ENCODE assay signal across 19 mouse cellular contexts in genomic region chr11:119788488-119788887, GRCm38 (mm10).
DNase-seq lines count a peak whose midpoint lies in the region; ATAC-seq and TF ChIP-seq lines count a peak whose summit lies in the region.
"Had no signal": no experiment of that assay in that cellular context is flagged by ENCODE, and none has a peak within 500 bp of the region (broad histone marks: within the 10 kb centered on the region; RNA-seq: fewer than 3 reads in every experiment).

No protein-coding gene starts in this region.

- intact Hi-C loops in heart, postnatal 10 days (cut with DNase I): no loop called here

- 58% methylated on average over 7 of the region's 7 CpGs for WGBS in forebrain, embryonic 12.5 days
- WGBS in forebrain, embryonic 11.5 days: 80% methylated on average over 7 of the region's 7 CpGs
- 45% methylated on average over 7 of the region's 7 CpGs for WGBS in neural tube, embryonic 13.5 days
- 48% methylated on average over 7 of the region's 7 CpGs for WGBS in midbrain, embryonic 13.5 days
- 42% methylated on average over 7 of the region's 7 CpGs for WGBS in olfactory bulb, adult 2 months
- WGBS in heart, embryonic 10.5 days: 87% methylated on average over 7 of the region's 7 CpGs

- no peak overlapping the region for H3K9ac ChIP-seq in forebrain, embryonic 12.5 days
- H3K9ac ChIP-seq in forebrain, embryonic 11.5 days (ENCODE audit: low read length): no peak overlapping the region
- H3K9ac ChIP-seq in neural tube, embryonic 13.5 days: peak overlapping the region; percentile 31; the same call in 1 of the 2 replicates
- H3K9ac ChIP-seq in midbrain, embryonic 13.5 days (replicated peaks): no peak overlapping the region
- H3K9ac ChIP-seq: embryonic facial prominence, embryonic 12.5 days; liver, embryonic 14.5 days had no signal

- H3K4me2 ChIP-seq in forebrain, embryonic 12.5 days: no peak overlapping the region
- H3K4me2 ChIP-seq in forebrain, embryonic 11.5 days (ENCODE audit: low read depth, low read length, severe bottlenecking): no peak overlapping the region
- H3K4me2 ChIP-seq in neural tube, embryonic 13.5 days: no peak overlapping the region
- no peak overlapping the region for H3K4me2 ChIP-seq in midbrain, embryonic 13.5 days (replicated peaks)
- H3K4me2 ChIP-seq: embryonic facial prominence, embryonic 12.5 days; heart, embryonic 11.5 days had no signal

- no peak for ATAC-seq in forebrain, embryonic 12.5 days (ENCODE audit: low FRiP score)
- ATAC-seq in forebrain, embryonic 11.5 days (replicated peaks; ENCODE audit: low FRiP score): no peak
- 0 out of 2 replicates have a peak, but pooled peaks have one; percentile 24 for ATAC-seq in neural tube, embryonic 13.5 days (ENCODE audit: low read depth)
- ATAC-seq in midbrain, embryonic 13.5 days: peak; percentile 60; the same call in 1 of the 2 replicates
- ATAC-seq: inflammation-experienced regulatory T-cells, adult 6 months had no signal

- H3K27me3 ChIP-seq in forebrain, embryonic 12.5 days: no peaks in the 10 kb centered on the region
- no peaks in the 10 kb centered on the region for H3K27me3 ChIP-seq in forebrain, embryonic 11.5 days (ENCODE audit: control insufficient read depth, insufficient read depth, low read length)
- H3K27me3 ChIP-seq in neural tube, embryonic 13.5 days: no peaks in the 10 kb centered on the region
- no peaks in the 10 kb centered on the region for H3K27me3 ChIP-seq in midbrain, embryonic 13.5 days
- H3K27me3 ChIP-seq in heart, embryonic 10.5 days (ENCODE audit: insufficient read depth, poor library complexity, severe bottlenecking): no peaks in the 10 kb centered on the region
- H3K27me3 ChIP-seq: embryonic facial prominence, embryonic 12.5 days had no signal

- TF ChIP-seq CTCF in olfactory bulb, adult 2 months (IDR thresholded peaks at IDR 0.05; ENCODE audit: insufficient read depth, low read depth, low read length): no peak

- H3K4me3 ChIP-seq in forebrain, embryonic 12.5 days (replicated peaks): no peak overlapping the region
- H3K4me3 ChIP-seq in forebrain, embryonic 11.5 days (ENCODE audit: low read depth, low read length): no peak overlapping the region
- H3K4me3 ChIP-seq in neural tube, embryonic 13.5 days: no peak overlapping the region
- no peak overlapping the region for H3K4me3 ChIP-seq in midbrain, embryonic 13.5 days (replicated peaks)
- H3K4me3 ChIP-seq in olfactory bulb, adult 2 months (ENCODE audit: insufficient read depth, low read depth, low read length): no peak overlapping the region
- no peak overlapping the region for H3K4me3 ChIP-seq in heart, embryonic 10.5 days
- H3K4me3 ChIP-seq: embryonic facial prominence, embryonic 12.5 days had no signal

- H3K4me1 ChIP-seq in forebrain, embryonic 12.5 days: peaks cover 23% of the 10 kb centered on the region
- H3K4me1 ChIP-seq in forebrain, embryonic 11.5 days (replicated peaks; ENCODE audit: control insufficient read depth, insufficient read depth, low read length): no peaks in the 10 kb centered on the region
- peaks cover 72% of the 10 kb centered on the region for H3K4me1 ChIP-seq in neural tube, embryonic 13.5 days (replicated peaks)
- peaks cover 52% of the 10 kb centered on the region for H3K4me1 ChIP-seq in midbrain, embryonic 13.5 days (replicated peaks)
- peaks cover 31% of the 10 kb centered on the region for H3K4me1 ChIP-seq in olfactory bulb, adult 2 months (ENCODE audit: control insufficient read depth, insufficient read depth, low read length)
- peaks cover 37% of the 10 kb centered on the region for H3K4me1 ChIP-seq in heart, embryonic 10.5 days

- 0 out of 2 replicates have a peak, but pooled peaks cover 4% of the 10 kb centered on the region for H3K36me3 ChIP-seq in forebrain, embryonic 12.5 days (replicated peaks)
- H3K36me3 ChIP-seq in forebrain, embryonic 11.5 days (ENCODE audit: control insufficient read depth, insufficient read depth, low read length): no peaks in the 10 kb centered on the region; the same call in 1 of the 2 replicates
- H3K36me3 ChIP-seq in neural tube, embryonic 13.5 days: no peaks in the 10 kb centered on the region
- no peaks in the 10 kb centered on the region for H3K36me3 ChIP-seq in midbrain, embryonic 13.5 days
- H3K36me3 ChIP-seq in heart, embryonic 10.5 days: peaks cover 8% of the 10 kb centered on the region; the same call in 1 of the 2 replicates

- peak overlapping the region; percentile 62; the same call in 1 of the 2 replicates for H3K27ac ChIP-seq in forebrain, embryonic 12.5 days
- no peak overlapping the region for H3K27ac ChIP-seq in forebrain, embryonic 11.5 days (ENCODE audit: low read depth, low read length)
- peak overlapping the region; percentile 86 for H3K27ac ChIP-seq in neural tube, embryonic 13.5 days (replicated peaks)
- H3K27ac ChIP-seq in midbrain, embryonic 13.5 days: peak overlapping the region; percentile 88
- H3K27ac ChIP-seq in olfactory bulb, adult 2 months (ENCODE audit: insufficient read depth, low read depth, low read length): peak overlapping the region; percentile 74; the same call in 1 of the 2 replicates
- H3K27ac ChIP-seq in heart, embryonic 10.5 days: no peak overlapping the region
- H3K27ac ChIP-seq: embryonic facial prominence, embryonic 12.5 days; liver, embryonic 14.5 days had no signal

- no peak for TF ChIP-seq POLR2A in olfactory bulb, adult 2 months (IDR thresholded peaks at IDR 0.05; ENCODE audit: insufficient read depth, low read depth, low read length)

- no peak for DNase-seq in forebrain, embryonic 11.5 days (ENCODE audit: low spot score)
- no peak for DNase-seq in neural tube, embryonic 10.5 days (ENCODE audit: extremely low spot score, low spot score)
- no peak for DNase-seq in heart, postnatal 10 days
- no peak for DNase-seq in heart, embryonic 10.5 days (ENCODE audit: low spot score)
- DNase-seq: adrenal gland, adult 2 months; cerebellum, adult 9-10 months; heart, postnatal 14 days; kidney, adult 9 months; kidney, postnatal 36 days; right cerebral cortex, postnatal 25 days; thymus, adult 2 months had no signal

- H3K9me3 ChIP-seq in forebrain, embryonic 12.5 days: no peaks in the 10 kb centered on the region
- H3K9me3 ChIP-seq in forebrain, embryonic 11.5 days (ENCODE audit: control insufficient read depth, low read length): no peaks in the 10 kb centered on the region
- no peaks in the 10 kb centered on the region for H3K9me3 ChIP-seq in neural tube, embryonic 13.5 days
- no peaks in the 10 kb centered on the region for H3K9me3 ChIP-seq in midbrain, embryonic 13.5 days
- no peaks in the 10 kb centered on the region for H3K9me3 ChIP-seq in heart, embryonic 10.5 days
- H3K9me3 ChIP-seq: embryonic facial prominence, embryonic 12.5 days had no signal

Comparison
In these comparisons a context has a peak if more than half of its experiments do, and no peak if none do; other contexts are left out.
1. H3K27ac ChIP-seq: peak in forebrain, embryonic 12.5 days (single experiment), neural tube, embryonic 13.5 days (single experiment), midbrain, embryonic 13.5 days (single experiment) and olfactory bulb, adult 2 months (single experiment); none in forebrain, embryonic 11.5 days (single experiment) and heart, embryonic 10.5 days (single experiment).
2. ATAC-seq: peak in neural tube, embryonic 13.5 days (single experiment) and midbrain, embryonic 13.5 days (single experiment); none in forebrain, embryonic 12.5 days (single experiment) and forebrain, embryonic 11.5 days (single experiment).